Mouse (Mus musculus) hematopoietic stem cell, adult 5-6 weeks (primary cell): Measurements from ENCODE around the gene Tbxas1. TPM values are rescaled to one million over a fixed set of nuclear protein-coding genes. Genes with fewer than 3 reads are reported as not detected.

Experiments
- ATAC-seq, 2 experiments: fragments of 125-278 bp in 1 of 2; replicated peaks in 1 of 2; 2 replicates each; pipeline ENCODE4 v1.8.0; 2016 to 2017; ENCODE audit warnings: inconsistent platforms in 2 of 2, mild to moderate bottlenecking in 2 of 2, moderate number of reproducible peaks in 2 of 2, low read depth in 1 of 2, moderate TSS enrichment in 1 of 2; ENCODE audit not compliant: low FRiP score in 2 of 2, poor library complexity in 2 of 2, severe bottlenecking in 2 of 2, insufficient read depth in 1 of 2, low TSS enrichment in 1 of 2
- total RNA-seq: library from RNA; stranded (forward); fragments of 172-1452, 232-1000 nt; gene quantifications from 2 replicates; pipeline ENCODE4 v1.2.3, GENCODE M21; 2017

Gene Tbxas1
- total RNA-seq, result 53.0 and 76.5 TPM in 2 replicates

GRCm38 (mm10) chr6:38875258-38876070 is at the start of gene Tbxas1:
Gene Tbxas1, plus strand, starts transcription at chr6:38875404.
- ATAC-seq, result no peak

- no peak for ATAC-seq
These were observed 49.3 kb upstream of the Tbxas1 start for GRCm38 (mm10) chr6:38825886-38826285.

GRCm38 (mm10) chr6:38826857-38827256 is 48.3 kb upstream of the Tbxas1 start:
- ATAC-seq, result no peak

- ATAC-seq, result no peak
These were observed 47.8 kb upstream of the Tbxas1 start for GRCm38 (mm10) chr6:38827435-38827834.

- peak in 1 of 2 experiments; percentile 52; a peak in 1 of 4 replicates for ATAC-seq
These were observed 47.0 kb upstream of the Tbxas1 start for GRCm38 (mm10) chr6:38828211-38828610.

GRCm38 (mm10) chr6:38829452-38829851 is 45.8 kb upstream of the Tbxas1 start:
- ATAC-seq, result no peak

- no peak for ATAC-seq
These were observed 41.5 kb upstream of the Tbxas1 start for GRCm38 (mm10) chr6:38833721-38834120.

GRCm38 (mm10) chr6:38834727-38835126 is 40.5 kb upstream of the Tbxas1 start:
- 0 out of 4 replicates have a peak, but pooled peaks of 1 of the 2 experiments have one; percentile 27 for ATAC-seq

- peak in 1 of 2 experiments; percentile 21; a peak in 1 of 4 replicates for ATAC-seq
These were observed 40.0 kb upstream of the Tbxas1 start for GRCm38 (mm10) chr6:38835217-38835616.

- no peak for ATAC-seq
These were observed 37.1 kb upstream of the Tbxas1 start for GRCm38 (mm10) chr6:38838061-38838460.

- no peak for ATAC-seq
These were observed 35.3 kb upstream of the Tbxas1 start for GRCm38 (mm10) chr6:38839891-38840290.

- ATAC-seq, result no peak
These were observed 34.8 kb upstream of the Tbxas1 start for GRCm38 (mm10) chr6:38840380-38840779.

- ATAC-seq, result no peak
These were observed 34.4 kb upstream of the Tbxas1 start for GRCm38 (mm10) chr6:38840780-38841179.

- ATAC-seq, result no peak
These were observed 33.7 kb upstream of the Tbxas1 start for GRCm38 (mm10) chr6:38841551-38841950.

GRCm38 (mm10) chr6:38845117-38845516 is 30.1 kb upstream of the Tbxas1 start:
- ATAC-seq, result no peak

GRCm38 (mm10) chr6:38845876-38846275 is 29.3 kb upstream of the Tbxas1 start:
- no peak for ATAC-seq

GRCm38 (mm10) chr6:38846330-38847195 is 28.6 kb upstream of the Tbxas1 start:
- ATAC-seq, result no peak

GRCm38 (mm10) chr6:38847447-38847846 is 27.8 kb upstream of the Tbxas1 start:
- ATAC-seq, result no peak
